Mouse (Mus musculus) telencephalon, adult 2 months (tissue): ENCODE measurements at regions not wholly inside any gene's neighbourhood (a gene's known extent, or its start where the extent isn't known, plus 50 kb on each side); places are given as distances from the start of the nearest gene placed in this dataset.

Experiments used
- DNase-seq: peaks from one replicate; pipeline ENCODE4 v3.0.0-alpha.2; 2011; ENCODE audit warnings: low read depth, low spot score

DNA sequence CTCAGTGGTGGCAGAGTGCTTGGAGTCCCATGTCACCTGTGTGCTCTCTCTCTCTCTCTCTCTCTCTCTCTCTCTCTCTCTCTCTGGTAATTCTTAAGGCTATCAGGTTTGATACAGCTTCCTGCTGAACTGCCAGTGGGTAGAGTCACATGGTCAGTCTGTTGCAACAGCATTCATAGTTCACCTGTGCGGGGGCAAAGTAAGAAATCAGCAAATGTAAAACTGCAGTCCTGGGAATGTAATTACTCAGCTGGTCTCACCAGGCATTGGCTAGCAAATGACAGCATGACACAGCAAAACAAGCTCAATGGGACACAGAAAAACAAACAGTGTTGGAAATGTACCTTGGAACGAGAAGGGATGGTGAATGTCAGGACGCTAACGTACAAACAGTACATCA is 422.7 kb downstream of the Ppargc1a start:
- DNase-seq = no peak

DNA sequence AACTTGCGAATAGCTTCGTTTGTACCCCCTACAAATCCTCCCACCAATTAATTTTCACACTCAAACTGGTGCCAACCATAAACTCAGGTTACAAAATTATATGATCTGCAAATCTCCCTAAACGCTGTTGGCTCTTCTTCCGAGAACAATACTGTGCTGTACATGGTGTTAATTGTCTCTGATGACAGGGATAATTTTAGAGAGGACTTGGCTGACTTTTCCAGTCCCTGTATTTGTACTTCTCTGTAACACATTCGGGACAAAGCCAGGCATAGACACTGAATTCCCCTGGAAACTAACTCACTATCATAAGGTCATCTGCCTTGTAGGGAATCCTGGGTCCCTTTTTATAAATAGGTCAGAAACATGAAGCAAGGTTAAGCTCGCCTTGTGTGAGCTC is 442.4 kb downstream of the Ppargc1a start:
- DNase-seq = peak; percentile 5

DNA sequence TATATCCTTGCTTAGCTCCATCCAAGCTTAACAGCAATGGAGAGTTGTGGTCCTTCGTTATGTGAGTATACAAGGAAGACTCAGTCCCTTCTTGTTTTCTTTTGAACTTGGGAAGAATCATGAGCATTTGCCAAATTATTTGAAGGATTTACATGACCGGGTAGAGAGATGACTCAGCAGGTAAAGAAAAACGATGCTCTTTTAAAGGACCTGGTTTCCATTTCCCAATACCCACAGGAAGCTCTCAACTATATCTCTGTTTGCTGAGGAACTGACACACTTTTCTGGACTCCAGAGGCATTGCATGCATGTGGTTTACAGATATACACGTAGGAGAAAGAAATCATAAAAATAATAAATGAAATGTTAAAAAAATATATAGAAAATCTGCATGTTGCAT is 457.5 kb downstream of the Ppargc1a start:
- DNase-seq = no peak

DNA sequence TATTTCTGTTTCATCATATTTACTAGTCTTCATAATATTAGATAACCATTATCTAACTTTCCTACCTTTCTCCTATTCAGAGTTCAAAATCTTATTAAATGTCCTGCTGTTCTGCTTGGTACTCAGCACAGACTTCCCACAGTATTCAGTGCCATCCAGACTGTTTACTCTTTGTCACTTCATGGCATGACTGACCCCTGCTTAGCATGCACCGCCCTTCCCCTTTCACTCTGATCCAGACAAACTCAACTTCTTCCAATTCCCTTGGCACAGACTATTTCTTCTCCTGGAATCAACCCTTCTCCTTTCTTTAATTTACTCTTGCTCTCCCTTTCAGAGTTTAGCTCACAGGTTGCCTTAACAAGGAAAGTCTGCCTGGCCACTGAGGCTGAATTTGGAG is 458.8 kb downstream of the Ppargc1a start:
- DNase-seq = no peak

DNA sequence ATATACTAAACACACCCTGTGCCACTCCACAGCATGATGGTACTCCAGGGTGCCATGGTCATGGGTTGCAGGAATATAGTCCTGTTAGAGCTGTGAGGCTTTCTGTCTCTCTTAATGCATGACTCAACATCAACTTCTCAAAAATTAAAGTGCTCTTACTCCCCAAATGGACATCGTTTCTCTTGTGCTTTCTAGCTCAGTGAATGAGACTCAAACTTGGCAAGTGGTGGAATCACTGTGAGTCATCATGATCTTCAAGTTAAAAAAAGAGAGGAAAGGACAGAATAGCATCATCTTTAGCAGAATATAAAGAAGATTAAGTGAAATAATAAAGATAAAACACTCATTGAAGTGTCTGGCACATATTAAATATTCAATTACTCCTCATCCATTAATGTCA is 459.3 kb downstream of the Ppargc1a start:
- DNase-seq = peak; percentile 41

DNA sequence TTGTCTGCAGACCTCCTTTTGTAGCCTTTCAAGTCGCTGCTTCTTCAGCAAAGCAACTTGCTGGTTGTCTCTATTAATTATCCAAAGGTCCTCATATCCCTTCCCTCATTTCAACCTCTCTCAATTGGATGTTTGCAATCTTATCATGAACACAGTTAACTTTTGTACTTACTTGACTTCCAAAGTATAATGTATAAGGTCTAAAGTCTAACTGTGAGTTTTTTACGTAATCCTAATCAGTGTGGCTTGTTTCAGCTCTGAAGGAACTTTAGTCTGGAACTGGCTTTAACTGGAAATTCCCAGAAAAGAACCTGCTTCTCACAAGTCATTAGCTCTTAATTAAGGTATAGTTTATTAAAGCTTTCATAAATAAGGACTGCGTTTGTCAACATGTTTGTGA is 467.6 kb downstream of the Ppargc1a start:
- no peak for DNase-seq

DNA sequence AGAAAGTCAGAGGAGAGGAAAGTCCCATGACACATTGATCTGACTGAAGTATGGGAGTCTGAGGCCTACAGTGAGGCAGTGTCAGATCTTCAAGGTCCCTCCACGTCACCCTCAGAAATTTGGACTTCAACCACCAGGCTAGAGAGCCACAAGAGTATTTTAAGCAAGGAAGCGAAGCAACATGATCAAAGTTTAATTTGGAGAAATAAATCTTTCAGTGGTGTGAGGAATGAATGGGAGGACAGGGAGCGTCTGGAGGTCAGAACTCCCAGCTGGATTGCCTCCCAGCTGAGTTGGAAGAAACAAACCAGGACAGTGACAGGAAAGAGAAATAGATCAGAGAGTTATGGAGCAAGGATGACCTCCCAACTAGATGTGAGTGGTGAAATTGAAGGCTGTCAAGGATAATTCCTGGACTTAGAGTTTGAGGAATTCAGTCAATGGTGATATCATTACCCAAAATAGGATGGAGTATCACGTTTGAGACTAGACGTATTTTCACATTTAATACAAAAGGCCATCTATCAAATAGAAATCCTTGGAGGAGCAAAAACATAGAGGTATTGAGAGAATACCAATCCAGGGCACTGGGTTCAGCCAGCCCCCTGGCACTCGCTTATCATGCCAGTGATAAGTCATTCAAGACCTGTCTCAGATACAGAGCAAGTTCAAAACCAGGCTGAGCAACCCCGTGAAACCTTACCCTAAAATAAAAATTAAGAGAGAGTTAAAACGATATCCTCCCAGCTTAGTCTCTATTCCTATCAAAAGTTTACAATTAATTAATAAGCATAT is 494.7 kb downstream of the Ppargc1a start:
- DNase-seq = no peak

DNA sequence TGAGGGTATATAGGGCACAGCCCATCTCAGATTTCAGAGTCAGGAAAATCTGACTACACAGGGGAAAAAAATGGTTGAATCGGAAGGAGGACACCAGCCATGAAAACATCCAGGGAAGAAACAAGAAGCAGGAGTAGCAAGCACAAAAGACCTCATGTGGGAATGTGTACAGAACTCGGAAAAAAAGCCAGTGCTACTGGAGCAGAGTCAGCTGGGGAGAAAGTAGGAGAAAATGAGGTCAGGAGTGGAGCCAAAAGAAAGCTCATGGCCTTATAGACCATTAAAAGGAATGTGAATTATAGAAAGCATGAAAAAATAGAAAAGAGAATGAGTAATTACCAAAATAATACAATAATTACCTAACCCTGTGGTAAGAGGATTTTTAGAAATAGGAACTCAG is 495.4 kb downstream of the Ppargc1a start:
- no peak for DNase-seq

DNA sequence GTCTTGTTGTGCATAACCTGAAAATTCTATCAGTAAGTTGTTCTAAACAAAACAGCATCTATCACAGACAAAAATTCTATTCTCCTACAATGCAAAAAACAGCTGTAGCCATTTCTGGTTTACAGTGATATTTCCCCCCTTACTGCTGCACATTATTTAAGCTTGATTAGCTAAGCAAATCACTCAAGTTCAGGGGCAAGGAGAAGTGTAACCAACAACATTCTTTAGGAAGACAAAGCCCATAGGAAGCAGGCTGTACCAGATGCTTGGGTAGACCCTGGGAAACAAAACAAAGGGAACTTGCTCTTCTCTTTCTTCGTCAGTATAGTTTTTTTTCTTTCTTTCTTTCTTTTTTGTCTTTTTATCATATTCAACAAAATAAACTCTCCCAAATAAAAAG is 497.9 kb downstream of the Ppargc1a start:
- DNase-seq = no peak

DNA sequence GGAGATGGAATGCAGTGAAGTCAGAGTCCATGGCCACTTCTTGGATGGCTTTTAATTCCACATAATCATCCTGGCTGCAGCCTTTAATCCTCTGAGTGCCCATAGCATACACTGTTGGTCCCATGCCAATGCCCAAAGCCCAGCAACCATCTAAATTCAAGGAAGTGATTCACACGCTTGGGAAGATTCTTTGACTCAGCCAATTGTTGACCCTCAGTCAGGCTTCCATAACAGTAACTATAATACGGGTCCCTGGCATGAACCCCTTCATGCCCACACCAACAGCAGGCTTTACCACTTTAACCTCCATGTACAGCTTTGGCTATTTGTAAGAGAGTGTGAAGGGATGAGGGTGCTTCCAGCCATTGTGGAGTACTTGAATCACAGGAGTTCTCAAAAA is 521.7 kb downstream of the Ppargc1a start:
- DNase-seq = no peak

DNA sequence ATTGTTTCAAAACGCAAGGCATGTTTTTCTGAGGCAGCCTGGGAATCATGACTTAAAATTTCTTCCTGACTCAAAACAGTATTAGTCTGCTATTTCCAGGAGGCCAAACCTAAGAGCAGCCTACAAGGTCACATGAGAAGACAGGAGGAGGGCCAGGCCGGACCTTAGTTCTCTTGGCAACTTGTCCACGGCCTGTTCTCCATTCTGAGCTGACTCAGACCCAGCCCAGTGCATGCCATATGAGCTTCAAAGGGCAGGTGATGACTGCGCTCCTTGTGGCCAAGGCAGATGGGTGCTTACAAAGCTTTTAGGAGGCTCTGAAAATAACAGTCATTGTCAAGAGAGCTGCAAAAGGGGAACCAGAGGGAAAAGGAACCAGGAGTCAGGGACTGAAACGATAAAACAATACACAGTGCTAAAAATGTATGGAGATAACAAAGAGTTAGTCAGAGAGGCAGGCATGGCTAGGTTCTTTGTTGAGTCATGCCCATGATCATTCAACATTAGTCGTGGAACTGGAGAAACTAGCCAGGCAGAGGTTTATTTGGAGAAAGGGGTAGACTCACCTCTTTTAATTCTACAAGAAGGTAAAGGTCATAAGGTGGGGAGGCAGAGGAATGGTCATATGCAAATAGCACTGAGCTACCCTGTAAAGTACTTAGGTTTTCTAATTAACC is 525.8 kb downstream of the Ppargc1a start:
- no peak for DNase-seq

DNA sequence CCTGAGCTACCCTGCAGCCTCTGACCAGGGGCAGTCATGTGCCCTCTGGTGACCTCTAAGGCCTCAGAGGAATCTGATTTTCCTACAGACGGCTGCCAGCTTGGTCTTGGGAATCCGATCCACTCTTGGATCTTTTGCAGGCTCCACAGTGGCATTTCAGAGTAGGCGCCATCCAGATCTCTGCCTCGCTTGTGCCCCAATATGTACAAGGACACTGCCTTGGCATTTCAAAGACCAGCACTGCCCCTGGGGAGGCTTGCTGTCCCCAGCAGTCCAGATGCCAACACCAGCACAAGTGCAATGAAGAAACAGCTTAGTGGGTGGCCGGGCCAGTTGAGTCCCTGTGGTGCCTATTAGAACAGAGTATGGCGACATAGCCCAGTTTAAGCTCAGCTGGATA is 526.6 kb downstream of the Ppargc1a start:
- no peak for DNase-seq

DNA sequence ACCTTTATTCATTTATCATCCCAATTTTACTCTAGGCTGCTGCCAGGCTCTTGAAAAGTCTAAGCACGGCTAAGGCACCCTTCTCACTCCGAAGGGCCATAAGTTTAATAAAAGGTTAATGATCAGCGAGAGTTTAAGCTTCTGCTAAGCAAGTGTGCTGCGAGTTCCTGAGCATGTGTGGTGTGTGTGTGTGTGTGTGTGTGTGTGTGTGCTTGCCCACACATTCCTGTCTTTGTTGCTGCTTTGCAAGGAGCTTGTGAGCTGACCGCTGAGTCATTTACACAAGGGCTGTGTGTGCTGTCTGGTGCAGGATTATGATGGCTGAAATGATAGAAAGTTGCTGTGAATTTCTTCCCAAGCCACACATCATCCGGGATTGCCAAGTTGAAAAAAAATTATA is 527.1 kb downstream of the Ppargc1a start:
- no peak for DNase-seq

DNA sequence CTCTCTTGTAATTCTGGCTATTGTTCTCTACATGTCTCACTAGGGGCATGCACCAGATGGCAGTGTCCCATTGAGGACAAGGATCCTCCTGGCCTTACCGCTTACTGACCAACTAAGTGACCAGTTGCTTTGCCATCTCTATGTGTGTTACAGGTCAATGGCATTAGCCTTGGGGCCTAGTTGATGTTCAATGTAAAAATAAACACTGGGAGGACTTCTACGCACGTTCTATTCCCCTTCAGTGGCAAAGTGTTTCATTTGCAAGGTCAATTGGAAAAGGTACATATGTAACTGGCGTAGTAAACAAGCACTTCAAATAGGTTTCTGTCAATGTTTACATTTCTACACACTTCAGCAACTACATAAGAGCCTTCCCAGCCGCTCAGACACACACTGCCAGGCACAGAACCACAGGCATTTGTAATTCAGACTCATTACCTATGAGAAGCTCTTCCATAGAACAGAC is 527.8 kb downstream of the Ppargc1a start:
- DNase-seq = no peak

DNA sequence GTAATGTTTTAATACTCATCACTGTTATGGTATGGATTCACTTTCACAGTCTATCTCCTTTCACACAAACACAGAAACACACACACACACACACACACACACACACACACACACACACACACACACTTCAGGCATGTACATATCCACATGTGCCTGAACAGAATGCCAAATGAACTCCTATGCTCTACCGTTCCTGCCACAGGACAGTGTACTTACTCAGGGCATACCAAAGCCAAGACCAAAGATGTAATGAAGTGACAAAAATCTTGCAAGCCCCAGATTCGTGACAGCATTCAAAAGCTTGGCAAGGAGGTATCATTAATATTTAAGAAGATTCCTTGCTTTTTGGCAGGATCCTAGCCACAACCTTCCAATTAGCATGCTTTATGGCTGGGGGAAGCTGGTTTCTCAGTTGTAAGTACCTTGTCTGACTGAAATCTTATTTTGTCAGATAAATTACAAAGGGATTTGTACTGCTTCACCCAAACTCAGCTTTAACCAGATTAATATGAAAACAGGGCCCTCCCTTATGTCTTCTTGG is 531.0 kb downstream of the Ppargc1a start:
- no peak for DNase-seq

DNA sequence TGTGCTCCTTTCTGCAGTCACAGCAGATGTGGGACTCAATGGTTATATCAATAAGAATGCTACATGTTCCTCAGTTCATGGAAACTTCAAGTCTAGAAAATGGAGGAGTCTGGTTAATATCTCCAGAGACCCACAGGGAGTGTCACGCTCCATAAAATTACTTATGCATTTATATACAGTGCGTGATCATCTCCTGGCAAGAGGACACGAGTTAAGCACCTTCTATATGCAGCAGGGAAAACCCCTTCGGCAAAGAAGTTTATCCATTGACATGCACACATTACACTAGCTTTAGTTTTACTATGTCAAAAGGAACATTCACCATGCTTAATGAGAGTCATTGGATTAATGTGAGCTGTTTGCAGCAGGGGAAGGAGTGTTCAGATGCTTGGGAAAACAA is 538.6 kb downstream of the Ppargc1a start:
- no peak for DNase-seq

DNA sequence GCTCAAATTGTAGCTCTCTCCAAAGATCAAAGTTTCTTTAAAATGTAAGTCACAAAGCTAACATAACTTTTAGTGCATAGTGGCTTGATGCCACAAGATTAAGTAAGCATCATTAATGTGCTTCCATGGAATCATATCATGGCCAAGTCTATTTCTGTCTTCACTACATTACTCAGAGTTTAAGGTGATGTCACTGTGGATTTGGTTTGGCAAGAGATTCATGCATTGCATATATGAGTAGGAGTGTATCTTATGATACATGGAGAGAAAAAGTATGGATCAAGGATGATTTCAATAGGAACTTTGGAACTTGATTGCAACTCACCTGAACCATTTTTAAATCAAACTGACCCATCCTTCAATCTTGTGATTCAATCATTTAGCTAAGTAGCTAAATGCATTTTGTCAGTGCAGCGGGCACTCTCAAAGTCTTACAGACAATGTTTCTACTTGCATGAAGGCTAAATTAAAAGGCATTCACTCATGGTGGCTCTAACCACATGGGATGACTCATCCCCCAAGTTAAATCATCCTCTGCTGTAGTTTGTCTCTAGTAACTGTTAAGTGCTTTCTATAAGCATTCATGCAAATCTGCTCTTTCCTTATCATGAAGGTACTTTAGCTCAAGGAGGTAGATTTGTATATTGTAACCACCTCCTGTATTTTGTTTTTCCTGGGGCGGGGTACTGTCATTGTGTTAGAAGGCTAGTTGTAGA is 576.5 kb downstream of the Ppargc1a start:
- peak; percentile 2 for DNase-seq
